Mouse (Mus musculus) fat pad, adult 2 months (tissue): ENCODE data around the gene Dmrtc2.
A peak's percentile ranks its signal among the peaks of the same experiment; 100 is the strongest.
"Not testable (repeated sequence)": the region's sequence is repeated elsewhere in the genome, so short reads cannot be mapped to it uniquely, and the experiment has no call there.

Experiments used
- DNase-seq: peaks from one replicate; pipeline ENCODE4 v3.0.0-alpha.2; 2011; ENCODE audit warnings: low read depth, low spot score; ENCODE audit errors: extremely low read depth

Gene Dmrtc2

GRCm38 (mm10) chr7:24864156-24864555 lies 5.7 kb upstream of the Dmrtc2 start:
- no peak for DNase-seq

DNA sequence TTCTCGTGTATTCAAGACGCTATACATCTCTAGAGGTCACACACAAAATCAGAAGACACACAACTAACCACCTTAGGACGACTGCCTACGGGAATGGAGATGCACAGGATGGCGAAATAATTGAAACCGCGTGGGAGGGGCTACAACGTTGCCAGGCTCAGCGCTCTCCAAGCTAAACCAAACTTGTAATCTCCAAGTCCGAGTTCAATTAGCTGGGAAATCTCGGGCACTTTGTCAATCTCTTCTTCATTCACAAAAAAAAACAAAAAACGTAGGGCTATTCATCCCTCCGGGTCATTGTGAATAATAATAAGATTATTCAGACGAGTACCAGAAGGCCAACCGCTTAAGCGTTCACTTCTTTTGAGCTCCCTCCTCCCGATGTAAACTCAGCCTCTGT lies 777 bp upstream of the Dmrtc2 start:
- DNase-seq: no peak

- DNase-seq: no peak
These were observed 7.7 kb downstream of the Dmrtc2 start for GRCm38 (mm10) chr7:24877588-24877987.

DNA sequence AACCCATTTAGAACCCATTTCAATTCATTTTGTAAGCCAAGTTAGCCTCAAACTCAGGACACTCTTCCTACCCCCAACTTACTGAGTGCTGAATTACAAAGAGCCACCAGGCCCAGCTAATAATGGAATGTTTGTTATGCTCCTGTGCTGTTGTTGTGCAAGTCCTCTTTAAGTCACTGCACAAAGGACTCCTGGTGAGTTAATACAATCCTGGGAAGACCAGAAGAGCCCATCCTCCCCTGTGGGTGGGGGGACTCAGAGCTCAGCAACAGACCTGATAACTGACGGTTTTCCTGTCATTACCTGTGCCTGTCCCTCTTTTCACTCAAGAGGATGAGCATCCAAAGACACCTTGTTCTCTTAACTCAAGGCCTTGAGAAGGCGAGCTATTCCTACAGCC lies 9.8 kb downstream of the Dmrtc2 start:
- no peak for DNase-seq

DNA sequence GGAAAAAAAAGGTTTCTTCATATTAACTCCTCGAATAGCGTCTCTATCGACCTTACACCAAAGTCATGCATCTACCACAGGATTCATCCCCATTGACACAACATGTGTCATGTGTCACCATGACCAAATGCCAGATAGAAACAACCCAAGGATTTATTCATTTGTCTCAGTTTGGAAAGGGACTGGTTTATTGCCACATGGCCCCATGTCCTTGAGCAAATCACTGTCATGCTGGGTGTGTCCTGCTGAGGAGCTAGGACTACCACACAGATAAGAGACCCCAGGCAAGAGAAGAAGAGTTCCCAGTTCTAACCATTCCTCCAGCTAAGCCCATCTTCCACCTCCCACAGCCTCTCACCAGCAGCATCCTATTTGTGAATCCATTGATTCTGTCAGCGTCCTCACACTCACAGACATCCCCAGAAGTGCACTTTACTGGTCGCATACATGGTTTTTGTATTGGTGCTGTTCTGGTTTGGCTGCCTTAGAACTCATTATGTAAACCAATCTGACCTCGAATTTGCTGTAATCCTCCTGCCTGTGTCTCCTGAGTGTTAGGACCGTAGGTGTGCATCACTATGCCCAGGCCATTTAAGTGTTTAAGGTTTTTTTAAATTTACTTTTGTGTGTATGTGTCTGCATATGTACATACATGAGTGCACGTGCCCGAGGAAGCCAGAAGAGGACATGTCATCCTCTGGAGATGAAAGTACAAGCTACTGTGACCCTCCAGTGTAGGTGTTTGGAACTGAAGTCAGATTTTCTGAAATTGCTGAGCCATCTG lies 12.8 kb downstream of the Dmrtc2 start:
- DNase-seq: no peak

DNA sequence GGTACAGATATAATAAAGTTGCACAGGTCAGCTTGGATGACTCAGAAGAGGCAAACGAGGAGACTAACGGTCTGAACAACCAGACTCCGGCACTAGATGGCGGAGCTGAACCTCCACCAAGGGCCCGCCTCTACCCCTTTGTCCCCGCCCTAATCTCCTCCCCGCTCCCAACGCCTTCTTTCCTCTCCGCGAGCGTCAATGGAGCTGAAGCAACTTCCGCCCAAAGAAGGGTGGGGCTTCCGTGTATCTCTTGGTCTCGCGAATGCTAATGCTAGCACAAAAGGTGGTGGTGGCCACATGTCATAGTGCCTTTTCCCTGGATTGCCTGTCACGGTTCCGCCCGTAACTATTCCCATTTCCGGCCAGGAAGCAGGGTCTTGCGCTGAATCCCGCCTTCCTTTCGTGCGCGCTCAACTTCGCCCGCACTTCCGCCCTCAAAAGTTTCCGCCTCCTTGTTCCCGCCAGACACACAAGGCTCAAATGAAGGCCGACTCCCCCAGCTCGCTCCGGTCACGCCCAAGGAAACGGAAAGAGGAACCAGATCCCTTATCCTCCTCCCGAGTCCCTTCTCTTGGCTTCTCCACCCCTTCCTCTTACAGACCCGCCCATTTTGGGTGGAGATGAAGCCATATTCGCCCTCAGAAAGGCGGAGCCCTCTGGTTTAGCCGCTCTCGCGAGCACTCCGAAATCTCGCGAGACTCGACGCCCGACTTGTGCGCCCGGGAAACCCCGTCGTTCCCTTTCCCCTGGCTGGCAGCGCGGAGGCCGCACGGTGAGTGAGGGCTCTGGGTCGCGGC lies 14.2 kb downstream of the Dmrtc2 start, which contains the start of gene Rps19:
TSS of gene Rps19 (plus strand) at position 476 of the 797 bp plus-strand sequence.
- peak; percentile 98 for DNase-seq

- no peak for DNase-seq
These were observed 14.9 kb downstream of the Dmrtc2 start for GRCm38 (mm10) chr7:24884693-24885291.

- DNase-seq: no peak
These were observed 15.8 kb downstream of the Dmrtc2 start for GRCm38 (mm10) chr7:24885468-24886307.

DNA sequence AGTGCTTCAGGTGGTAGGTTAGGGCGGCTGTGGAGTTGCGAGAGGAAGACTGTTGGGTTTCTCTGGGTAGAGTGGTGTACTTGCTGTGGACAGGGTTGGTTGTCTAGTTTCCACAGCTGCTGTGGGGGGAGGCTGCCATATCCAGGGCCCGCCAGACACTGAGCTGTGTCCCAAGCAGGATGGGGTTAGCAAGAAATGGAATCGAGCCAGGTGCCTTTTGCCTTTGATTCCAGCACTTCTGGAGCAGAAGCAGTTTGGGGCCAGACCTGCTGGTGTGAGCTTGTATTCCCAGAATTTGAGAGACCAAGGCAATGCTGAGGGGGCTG lies 16.4 kb downstream of the Dmrtc2 start:
- no peak for DNase-seq

GRCm38 (mm10) chr7:24887096-24887495 lies 17.2 kb downstream of the Dmrtc2 start:
- no peak for DNase-seq

DNA sequence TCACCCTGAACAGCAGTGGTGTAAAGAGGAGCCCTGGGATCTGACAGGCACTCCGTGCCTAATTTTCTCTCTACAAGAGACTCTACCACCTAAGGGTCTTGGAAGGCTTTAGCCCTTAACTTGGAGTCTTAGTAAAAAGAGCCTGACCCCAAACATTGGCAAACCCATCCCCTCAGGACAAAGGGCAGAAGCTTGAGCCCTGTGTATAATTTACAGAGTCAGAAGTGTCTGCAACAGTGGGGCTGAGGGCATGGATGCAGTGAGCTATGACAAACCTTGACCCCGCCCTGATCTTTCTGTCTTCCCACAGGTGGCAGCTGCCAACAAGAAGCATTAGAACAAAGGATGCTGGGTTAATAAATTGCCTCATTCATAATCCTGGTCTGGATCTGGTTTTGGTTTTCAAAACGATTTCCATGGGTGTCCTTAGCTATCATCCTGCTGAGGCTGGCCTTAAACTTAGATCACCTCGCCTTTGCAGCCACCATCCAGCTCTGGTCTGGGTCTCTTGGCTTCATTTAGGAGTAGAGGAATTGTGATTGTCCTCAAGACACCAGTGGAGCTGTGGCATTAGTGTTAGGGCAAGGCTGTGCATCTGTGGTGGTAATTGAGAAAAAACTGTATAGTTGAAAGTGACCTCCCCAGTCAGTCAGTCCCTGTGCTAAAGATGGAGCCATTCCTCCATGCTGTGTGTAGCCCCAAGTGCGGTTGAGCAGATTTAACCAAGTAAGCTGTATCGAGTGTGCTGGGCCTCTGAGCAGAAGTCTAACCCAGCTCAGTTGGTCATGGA lies 19.8 kb downstream of the Dmrtc2 start:
- DNase-seq: no peak

GRCm38 (mm10) chr7:24890281-24891216 lies 20.7 kb downstream of the Dmrtc2 start:
- no peak for DNase-seq

DNA sequence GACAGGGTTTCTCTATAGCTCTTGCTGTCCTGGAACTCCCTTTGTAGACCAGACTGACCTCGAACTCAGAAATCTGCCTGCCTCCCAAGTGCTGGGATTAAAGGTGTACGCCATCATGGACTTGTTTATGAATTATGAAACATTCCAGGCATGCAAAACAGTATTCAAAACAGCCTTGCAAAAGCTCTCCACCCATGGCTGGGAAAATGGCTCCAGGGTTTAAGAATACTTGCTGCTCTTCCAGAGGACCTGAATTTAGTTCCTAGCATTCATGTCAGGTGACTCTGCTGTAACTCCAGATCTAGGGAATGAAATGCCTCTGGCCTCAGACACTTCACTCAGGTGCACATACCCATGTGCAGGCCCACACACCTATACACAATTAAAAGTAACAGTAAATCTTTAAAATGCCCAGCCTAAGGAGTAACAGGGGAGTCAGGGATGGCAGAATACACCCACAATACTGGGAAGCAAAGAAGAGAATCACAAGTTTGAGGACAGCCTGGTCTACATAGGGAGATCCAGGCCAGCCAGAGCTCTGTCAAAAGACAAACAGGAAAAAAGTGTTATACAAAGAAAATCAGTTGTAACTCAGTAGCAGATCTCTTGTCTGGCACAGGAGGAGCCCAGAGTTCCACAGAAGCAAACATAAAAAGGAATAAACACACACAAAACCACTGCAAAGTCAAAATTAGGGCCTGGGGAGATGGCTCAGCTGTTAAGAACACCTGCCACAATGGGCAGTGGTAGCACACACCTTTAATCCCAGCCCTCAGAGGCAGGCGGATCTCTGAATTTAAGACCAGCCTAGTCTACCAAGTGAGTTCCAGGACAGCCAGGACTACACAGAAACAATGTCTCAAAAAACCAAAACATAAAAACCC lies 21.6 kb downstream of the Dmrtc2 start:
- DNase-seq: no peak

- no peak for DNase-seq
These were observed 22.3 kb downstream of the Dmrtc2 start for GRCm38 (mm10) chr7:24892125-24892583.

DNA sequence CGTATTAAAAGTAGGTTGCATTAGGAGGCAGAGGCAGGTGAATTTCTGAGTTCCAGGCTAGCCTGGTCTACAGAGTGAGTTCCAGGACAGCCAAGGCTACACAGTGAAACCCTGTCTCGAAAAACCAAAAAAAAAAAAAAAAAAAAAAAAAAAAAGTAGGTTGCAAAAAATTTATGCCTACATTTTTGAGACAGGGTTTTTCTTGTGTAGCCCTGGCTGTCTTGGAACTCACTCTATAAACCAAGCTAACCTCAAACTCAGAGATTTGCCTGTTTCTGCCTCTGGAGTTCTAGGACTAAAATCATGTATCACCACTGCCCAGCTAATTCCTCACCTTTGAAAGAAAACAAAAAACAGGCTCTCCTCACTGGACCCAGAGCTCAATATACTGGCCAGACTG lies 25.9 kb downstream of the Dmrtc2 start:
- DNase-seq: not testable (repeated sequence)

DNA sequence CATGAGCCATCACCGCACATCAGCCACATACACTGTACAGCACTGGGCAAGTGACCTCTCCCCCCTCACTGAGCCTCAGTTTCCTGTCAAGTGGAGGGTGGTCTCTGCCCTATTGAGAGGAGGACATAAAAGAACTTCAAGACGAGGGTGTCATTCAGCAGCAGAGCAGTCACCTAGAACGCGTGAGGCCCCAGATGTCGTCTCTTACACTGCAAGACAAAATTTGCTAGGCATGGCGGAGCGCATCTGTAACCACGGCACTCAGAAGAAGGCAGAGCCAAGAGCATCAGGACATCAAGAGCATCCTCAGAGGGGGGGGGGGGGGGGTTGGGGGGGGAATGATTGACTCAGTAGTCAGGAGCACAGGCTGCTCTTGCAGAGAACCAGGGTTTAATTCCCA lies 26.4 kb downstream of the Dmrtc2 start:
- DNase-seq: no peak

GRCm38 (mm10) chr7:24897224-24897623 lies 27.4 kb downstream of the Dmrtc2 start, which contains the start of gene Cd79a:
Gene Cd79a, plus strand, starts transcription at chr7:24897381.
- no peak for DNase-seq

- DNase-seq: no peak
These were observed 28.1 kb downstream of the Dmrtc2 start for GRCm38 (mm10) chr7:24897959-24898358.
